Mouse (Mus musculus) intestine, embryonic 14.5 days (tissue): ENCODE measurements around the gene Mmp28. TPM values are rescaled to one million over a fixed set of nuclear protein-coding genes. Genes with fewer than 3 reads are reported as not detected.
A peak's percentile ranks its signal among the peaks of the same experiment; 100 is the strongest.

Source experiments
- ATAC-seq: fragments of 200-750 bp; cut with Nextera tagmentation; replicated peaks from 2 replicates; pipeline ENCODE4 v1.8.0; 2017; ENCODE audit warnings: low read depth, moderate number of reproducible peaks, moderate TSS enrichment, moderate library complexity; ENCODE audit not compliant: low FRiP score, low TSS enrichment
- DNase-seq: peaks from one replicate; pipeline ENCODE4 v3.0.0-alpha.2; 2018; ENCODE audit warnings: low spot score
- H3K27ac ChIP-seq: fragments of 300-500 bp; sonication (generic); 2 replicates; pipeline ENCODE4 v1.5.1; 2014; ENCODE audit warnings: low read depth, mild to moderate bottlenecking, control low read depth
- H3K27me3 ChIP-seq: fragments of 300-500 bp; sonication (generic); replicated peaks from 2 replicates; pipeline ENCODE4 v1.6.1; 2014; ENCODE audit warnings: low read length, control low read depth; ENCODE audit not compliant: control insufficient read depth, insufficient read depth
- H3K36me3 ChIP-seq: fragments of 300-500 bp; sonication (generic); 2 replicates; pipeline ENCODE4 v1.6.1; 2014; ENCODE audit warnings: low read length, control low read depth; ENCODE audit not compliant: control insufficient read depth, insufficient read depth
- H3K4me1 ChIP-seq: fragments of 300-500 bp; sonication (generic); replicated peaks from 2 replicates; pipeline ENCODE4 v1.6.1; 2014; ENCODE audit warnings: low read length, control low read depth, mixed read lengths; ENCODE audit not compliant: control insufficient read depth, insufficient read depth
- H3K4me2 ChIP-seq: fragments of 300-500 bp; sonication (generic); 2 replicates; pipeline ENCODE4 v1.6.1; 2014; ENCODE audit warnings: low read length
- H3K4me3 ChIP-seq: fragments of 300-500 bp; sonication (generic); 2 replicates; pipeline ENCODE4 v1.5.1; 2014; ENCODE audit warnings: low read depth, low read length, control low read depth, mixed read lengths
- H3K9ac ChIP-seq: fragments of 300-500 bp; sonication (generic); 2 replicates; pipeline ENCODE4 v1.6.1; 2014; ENCODE audit warnings: mild to moderate bottlenecking, low read length
- H3K9me3 ChIP-seq: fragments of 300-500 bp; sonication (generic); 2 replicates; pipeline ENCODE4 v1.6.1; 2016; ENCODE audit warnings: low read length, control low read depth; ENCODE audit not compliant: control insufficient read depth
- WGBS: fragments of 180-500 bp; shearing (Covaris S2); extraction: QIAGEN DNeasy Blood & Tissue Kit; methylation state at CpG from one replicate; pipeline ENCODE4 v1.1.7; 2014; 5-methylcytosine and 5-hydroxymethylcytosine counted together
- polyA plus RNA-seq: library from polyadenylated mRNA; unstranded; fragments of >200 nt; fragmentation: Nextera tagmentation; extraction: Ambion mirVana; gene quantifications from 2 replicates; pipeline ENCODE4 v1.2.1, GENCODE M21; 2014

The Mmp28 gene
- polyA plus RNA-seq, result 1.2 and 1.5 TPM in 2 replicates

GRCm38 (mm10) chr11:83462711-83463244 lies at the start of gene Mmp28:
TSS of gene Mmp28 (minus strand) at chr11:83463071.
- under 1% methylated on average over 42 of the region's 42 CpGs for WGBS
- no peak within 1 kb of the TSS for H3K27ac ChIP-seq
- H3K4me3 ChIP-seq, result peak within 1 kb of the TSS; percentile 57
- H3K27me3 ChIP-seq, result peaks cover 27% of the 10 kb centered on the region
- no peaks in the 10 kb centered on the region for H3K9me3 ChIP-seq
- no peaks in the 10 kb centered on the region for H3K36me3 ChIP-seq
- H3K4me1 ChIP-seq, result peaks cover 10% of the 10 kb centered on the region
- ATAC-seq (peak; percentile 55; the same call in 1 of the 2 replicates), DNase-seq (peak; percentile 73)
- H3K9ac ChIP-seq, result peak within 1 kb of the TSS; percentile 53
- peak within 1 kb of the TSS; percentile 99 for H3K4me2 ChIP-seq

DNA sequence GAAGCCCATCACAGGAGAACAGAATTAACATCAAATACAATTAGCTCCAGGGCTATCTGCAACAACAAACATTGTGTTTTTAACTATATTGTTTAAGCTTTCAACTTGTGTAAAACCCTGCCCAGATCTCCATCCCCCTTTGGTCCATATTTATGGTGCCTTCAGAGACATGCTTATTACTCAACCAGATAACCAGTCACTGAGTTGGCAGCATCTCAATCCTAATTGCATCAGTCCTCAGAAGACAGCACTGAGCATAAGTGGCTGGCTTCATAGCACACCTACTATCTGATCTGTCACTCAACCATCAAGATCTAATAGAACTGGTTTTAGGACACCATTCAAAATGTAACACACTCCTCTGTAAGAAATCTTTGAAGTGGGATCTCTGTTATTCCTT lies 46.6 kb upstream of the Mmp28 start:
- Histone ChIP-seq H3K36me3 (peaks cover 36% of the 10 kb centered on the region), H3K4me3 (no peak overlapping the region), H3K9me3 (no peaks in the 10 kb centered on the region), H3K27ac (no peak overlapping the region), H3K4me2 (no peak overlapping the region), H3K27me3 (no peaks in the 10 kb centered on the region), H3K4me1 (no peaks in the 10 kb centered on the region), H3K9ac (no peak overlapping the region)
- ATAC-seq (no peak), DNase-seq (no peak)

GRCm38 (mm10) chr11:83504308-83504707 lies 41.4 kb upstream of the Mmp28 start:
- Histone ChIP-seq H3K9me3 (no peaks in the 10 kb centered on the region), H3K27me3 (no peaks in the 10 kb centered on the region), H3K4me3 (no peak overlapping the region), H3K4me1 (no peaks in the 10 kb centered on the region), H3K9ac (no peak overlapping the region), H3K4me2 (no peak overlapping the region), H3K36me3 (peaks cover 84% of the 10 kb centered on the region), H3K27ac (no peak overlapping the region)
- 93% methylated on average over 5 of the region's 5 CpGs for WGBS
- ATAC-seq (no peak), DNase-seq (no peak)

DNA sequence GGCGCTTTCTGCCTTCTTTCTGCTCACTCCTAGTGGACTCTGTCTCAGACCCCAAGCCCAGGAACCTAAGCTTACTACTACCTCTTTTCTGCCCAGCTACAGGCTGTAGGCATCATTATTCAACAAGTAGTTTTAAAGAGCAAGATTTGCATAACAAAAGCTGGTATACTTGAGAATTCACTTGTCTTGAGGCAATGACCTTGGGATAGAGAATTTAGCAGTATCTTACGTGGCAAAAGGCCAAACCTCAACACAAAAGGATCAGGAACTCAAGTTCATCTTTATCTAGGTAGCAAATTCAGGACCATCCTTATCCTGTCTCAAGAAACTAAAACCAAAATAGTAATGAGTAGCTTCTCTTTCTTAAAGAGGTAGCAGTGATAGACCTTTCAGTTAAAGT lies 32.7 kb upstream of the Mmp28 start:
- ATAC-seq (no peak), DNase-seq (no peak)
- no peak overlapping the region for H3K27ac ChIP-seq
- H3K27me3 ChIP-seq, result no peaks in the 10 kb centered on the region
- WGBS, result 97% methylated on average over 2 of the region's 2 CpGs
- no peak overlapping the region for H3K9ac ChIP-seq
- H3K4me3 ChIP-seq, result no peak overlapping the region
- H3K9me3 ChIP-seq, result no peaks in the 10 kb centered on the region
- H3K36me3 ChIP-seq, result peaks cover 70% of the 10 kb centered on the region
- no peaks in the 10 kb centered on the region for H3K4me1 ChIP-seq
- H3K4me2 ChIP-seq, result no peak overlapping the region

GRCm38 (mm10) chr11:83491488-83491887 lies 28.6 kb upstream of the Mmp28 start:
- DNase-seq (no peak), ATAC-seq (no peak)

GRCm38 (mm10) chr11:83473235-83474016 lies 10.6 kb upstream of the Mmp28 start:
- peak overlapping the region; percentile 82 for H3K9ac ChIP-seq
- peak overlapping the region; percentile 99 for H3K4me3 ChIP-seq
- H3K9me3 ChIP-seq, result no peaks in the 10 kb centered on the region
- peak overlapping the region; percentile 92 for H3K27ac ChIP-seq
- ATAC-seq (peak; percentile 79), DNase-seq (no peak)
- no peaks in the 10 kb centered on the region for H3K27me3 ChIP-seq
- H3K4me2 ChIP-seq, result peak overlapping the region; percentile 73
- WGBS, result under 1% methylated on average over 51 of the region's 52 CpGs
- H3K36me3 ChIP-seq, result peaks cover 21% of the 10 kb centered on the region
- H3K4me1 ChIP-seq, result peaks cover 13% of the 10 kb centered on the region

More at GRCm38 (mm10) chr11:83491488-83491887, 28.6 kb upstream of the Mmp28 start:
- Histone ChIP-seq H3K27me3 (no peaks in the 10 kb centered on the region), H3K4me1 (no peaks in the 10 kb centered on the region), H3K27ac (no peak overlapping the region), H3K36me3 (peaks cover 59% of the 10 kb centered on the region), H3K9ac (no peak overlapping the region), H3K9me3 (no peaks in the 10 kb centered on the region), H3K4me2 (no peak overlapping the region), H3K4me3 (no peak overlapping the region)
- WGBS, result 88% methylated on average over 4 of the region's 4 CpGs

- peak; percentile 98 for ATAC-seq
- Histone ChIP-seq H3K27me3 (no peaks in the 10 kb centered on the region), H3K4me1 (peaks cover 14% of the 10 kb centered on the region), H3K9ac (peak within 1 kb of the TSS; percentile 82), H3K9me3 (no peaks in the 10 kb centered on the region), H3K4me3 (peak within 1 kb of the TSS; percentile 99), H3K36me3 (peaks cover 15% of the 10 kb centered on the region), H3K4me2 (peak within 1 kb of the TSS; percentile 73), H3K27ac (peak within 1 kb of the TSS; percentile 92)
- WGBS, result under 1% methylated on average over 66 of the region's 66 CpGs
- peak; percentile 98 for DNase-seq
Measured at GRCm38 (mm10) chr11:83472324-83473234, 9.7 kb upstream of the Mmp28 start, which contains the start of gene Taf15. TSS of gene Taf15 (plus strand) at chr11:83473086.

DNA sequence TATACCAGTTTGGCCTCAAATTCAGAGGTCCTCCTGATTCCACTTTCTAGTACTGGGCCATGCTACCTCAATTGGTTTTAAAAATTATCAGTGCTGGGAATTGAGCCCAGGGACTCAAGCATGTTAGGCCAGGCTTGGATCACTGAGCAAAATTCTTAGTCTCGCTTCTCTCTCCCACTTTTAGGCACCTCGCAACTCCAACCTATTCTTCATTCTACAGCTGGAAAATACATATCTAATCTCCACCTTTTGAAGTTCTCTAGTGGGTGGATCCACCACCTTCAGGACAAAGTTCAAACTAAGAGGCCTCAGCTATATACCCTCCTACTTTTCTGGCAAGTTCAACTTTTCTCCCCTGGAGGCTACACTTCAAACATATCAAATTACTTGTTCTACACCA lies 8.9 kb upstream of the Mmp28 start:
- WGBS, result 88% methylated on average over 2 of the region's 2 CpGs
- H3K4me3 ChIP-seq, result no peak overlapping the region; the same call in 1 of the 2 replicates
- peaks cover 10% of the 10 kb centered on the region for H3K36me3 ChIP-seq
- no peak overlapping the region for H3K9ac ChIP-seq
- peaks cover 22% of the 10 kb centered on the region for H3K4me1 ChIP-seq
- H3K27me3 ChIP-seq, result no peaks in the 10 kb centered on the region
- no peak overlapping the region for H3K27ac ChIP-seq
- ATAC-seq, result no peak
- no peaks in the 10 kb centered on the region for H3K9me3 ChIP-seq
- DNase-seq, result no peak
- H3K4me2 ChIP-seq, result peak overlapping the region; percentile 48
